Mouse (Mus musculus): ENCODE measurements at regions not wholly inside any gene's neighbourhood (a gene's known extent, or its start where the extent isn't known, plus 50 kb on each side); places are given as distances from the start of the nearest gene placed in this dataset.

DNA sequence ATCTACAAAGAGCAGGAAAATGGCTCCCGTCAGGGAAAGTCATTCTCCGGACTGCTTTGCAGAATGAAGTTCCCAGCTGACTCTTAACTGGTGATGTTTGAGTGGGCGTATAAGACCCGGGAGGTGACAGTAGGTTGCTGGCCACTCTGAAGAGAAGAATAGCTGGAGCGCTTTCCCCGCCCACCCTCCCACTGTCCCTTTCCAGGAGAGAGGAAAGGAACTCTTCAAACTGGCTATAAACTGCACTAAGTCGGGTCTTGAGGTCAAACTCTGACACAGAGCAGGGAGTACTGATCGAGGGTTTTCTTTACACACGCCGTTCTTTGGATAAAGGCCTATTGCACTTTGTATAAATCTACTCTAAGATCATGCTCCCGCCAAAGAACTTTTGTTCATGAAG lies 83.4 kb upstream of the Tenm3 start:
- TF ChIP-seq CTCF (IDR thresholded peaks at IDR 0.05; ENCODE audit: low read depth) (no peak), EP300 (optimal IDR thresholded peaks at IDR 0.05) (no peak)
